Mouse (Mus musculus) neural tube, embryonic 14.5 days (tissue): ENCODE measurements around the gene Pla2g4e. TPM values are rescaled to one million over a fixed set of nuclear protein-coding genes. Genes with fewer than 3 reads are reported as not detected.

Source experiments
- ATAC-seq: fragments of 200-750 bp; cut with Nextera tagmentation; 2 replicates; pipeline ENCODE4 v1.8.0; 2017; ENCODE audit warnings: low read depth, mild to moderate bottlenecking, moderate TSS enrichment, moderate library complexity
- H3K27ac ChIP-seq: fragments of 300-500 bp; sonication (generic); 2 replicates; pipeline ENCODE4 v1.5.1; 2014; ENCODE audit warnings: low read depth, mild to moderate bottlenecking, control low read depth, low read length, moderate library complexity, mixed read lengths
- H3K27me3 ChIP-seq: fragments of 300-500 bp; sonication (generic); 2 replicates; pipeline ENCODE4 v1.6.1; 2014; ENCODE audit warnings: low read length; ENCODE audit not compliant: control insufficient read depth, insufficient read depth
- H3K36me3 ChIP-seq: fragments of 300-500 bp; sonication (generic); 2 replicates; pipeline ENCODE4 v1.6.1; 2014; ENCODE audit warnings: low read length, mixed read lengths; ENCODE audit not compliant: control insufficient read depth, insufficient read depth
- H3K4me1 ChIP-seq: fragments of 300-500 bp; sonication (generic); 2 replicates; pipeline ENCODE4 v1.6.1; 2014; ENCODE audit warnings: low read length; ENCODE audit not compliant: control insufficient read depth, insufficient read depth
- H3K4me2 ChIP-seq: fragments of 300-500 bp; sonication (generic); 2 replicates; pipeline ENCODE4 v1.6.1; 2014; ENCODE audit warnings: mild to moderate bottlenecking, low read depth, low read length, control low read depth
- H3K4me3 ChIP-seq: fragments of 300-500 bp; sonication (generic); 2 replicates; pipeline ENCODE4 v1.5.1; 2014; ENCODE audit warnings: low read depth, low read length, control low read depth, mixed read lengths
- H3K9ac ChIP-seq: fragments of 300-500 bp; sonication (generic); replicated peaks from 2 replicates; pipeline ENCODE4 v1.6.1; 2014; ENCODE audit warnings: low read depth, mild to moderate bottlenecking, control low read depth, low read length, mixed read lengths
- H3K9me3 ChIP-seq: fragments of 300-500 bp; sonication (generic); 2 replicates; pipeline ENCODE4 v1.6.1; 2016; ENCODE audit warnings: low read length; ENCODE audit not compliant: control insufficient read depth
- WGBS: fragments of 180-500 bp; shearing (Covaris S2); extraction: QIAGEN DNeasy Blood & Tissue Kit; methylation state at CpG from one replicate; pipeline ENCODE4 v1.1.7; 2014; 5-methylcytosine and 5-hydroxymethylcytosine counted together
- polyA plus RNA-seq: library from polyadenylated mRNA; unstranded; fragments of >200 nt; fragmentation: Nextera tagmentation; extraction: Ambion mirVana; gene quantifications from 2 replicates; pipeline ENCODE4 v1.2.1, GENCODE M21; 2014

Gene Pla2g4e
- polyA plus RNA-seq, 1 experiment from 2014 or later = 7.2 TPM

- no peaks in the 10 kb centered on the region for H3K9me3 ChIP-seq
- H3K27me3 ChIP-seq = no peaks in the 10 kb centered on the region
- no peaks in the 10 kb centered on the region for H3K4me1 ChIP-seq
- no peak for ATAC-seq
- no peaks in the 10 kb centered on the region for H3K36me3 ChIP-seq
- H3K4me2 ChIP-seq = no peak overlapping the region
- WGBS = 71% methylated on average over 2 of the region's 2 CpGs
- H3K9ac ChIP-seq = no peak overlapping the region
- no peak overlapping the region for H3K4me3 ChIP-seq
- H3K27ac ChIP-seq = no peak overlapping the region
Observed at GRCm38 (mm10) chr2:120211448-120211847, 33.7 kb downstream of the Pla2g4e start.

DNA sequence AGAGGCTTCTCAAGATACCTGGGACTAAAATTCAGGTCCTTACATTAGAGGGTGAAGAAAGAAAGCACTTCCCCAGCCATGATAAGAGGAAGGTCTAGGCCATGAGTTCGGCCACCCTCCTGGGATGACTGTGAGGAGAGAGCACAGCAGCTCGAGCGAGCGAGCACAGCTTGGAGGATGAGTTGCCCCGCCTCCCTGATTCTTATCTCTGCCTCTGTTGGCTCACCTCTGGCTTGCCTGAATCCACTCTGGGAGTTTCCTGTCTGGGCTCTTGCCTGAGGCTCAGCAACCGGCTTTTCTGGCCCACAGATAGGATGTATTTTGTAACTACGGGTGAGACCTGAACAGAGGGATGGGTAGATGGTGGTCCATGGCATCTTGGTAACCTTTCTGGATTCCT lies 37.2 kb downstream of the Pla2g4e start:
- Histone ChIP-seq H3K4me1 (no peaks in the 10 kb centered on the region), H3K27me3 (no peaks in the 10 kb centered on the region), H3K4me2 (no peak overlapping the region), H3K4me3 (no peak overlapping the region), H3K9ac (no peak overlapping the region), H3K36me3 (no peaks in the 10 kb centered on the region), H3K9me3 (no peaks in the 10 kb centered on the region), H3K27ac (no peak overlapping the region)
- ATAC-seq = no peak
- WGBS = 71% methylated on average over 7 of the region's 7 CpGs

DNA sequence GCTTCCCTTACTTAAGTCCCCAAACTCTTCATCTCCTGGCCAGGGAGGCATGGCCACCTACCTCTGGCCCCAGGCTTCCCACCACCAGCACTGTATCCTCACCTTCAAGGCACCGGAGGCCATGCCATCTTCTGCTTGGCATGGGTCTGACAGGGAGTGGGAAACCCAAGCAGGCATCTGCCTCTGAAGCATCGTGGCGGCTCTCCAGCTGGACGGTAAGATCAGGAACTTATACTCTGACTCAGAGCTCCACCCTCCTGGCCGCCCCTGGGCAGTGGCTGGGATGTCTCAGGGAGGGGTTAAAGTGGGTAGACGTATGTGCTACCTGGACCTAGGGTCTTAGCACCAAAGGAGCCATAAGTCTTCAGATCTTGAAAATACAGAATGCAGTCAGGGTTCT lies 38.1 kb downstream of the Pla2g4e start:
- ATAC-seq = no peak
- no peaks in the 10 kb centered on the region for H3K4me1 ChIP-seq
- H3K4me2 ChIP-seq = no peak overlapping the region
- no peaks in the 10 kb centered on the region for H3K36me3 ChIP-seq
- H3K4me3 ChIP-seq = no peak overlapping the region
- WGBS = 86% methylated on average over 6 of the region's 6 CpGs
- H3K9ac ChIP-seq = no peak overlapping the region
- no peak overlapping the region for H3K27ac ChIP-seq
- no peaks in the 10 kb centered on the region for H3K27me3 ChIP-seq
- H3K9me3 ChIP-seq = no peaks in the 10 kb centered on the region

- WGBS = 77% methylated on average over 3 of the region's 3 CpGs
- Histone ChIP-seq H3K9ac (no peak overlapping the region), H3K4me1 (no peaks in the 10 kb centered on the region), H3K36me3 (no peaks in the 10 kb centered on the region), H3K9me3 (no peaks in the 10 kb centered on the region), H3K27me3 (no peaks in the 10 kb centered on the region), H3K4me2 (no peak overlapping the region), H3K4me3 (no peak overlapping the region), H3K27ac (no peak overlapping the region)
- ATAC-seq = no peak
Observed at GRCm38 (mm10) chr2:120203742-120204141, 41.4 kb downstream of the Pla2g4e start.

GRCm38 (mm10) chr2:120200077-120200476 lies 45.1 kb downstream of the Pla2g4e start:
- Histone ChIP-seq H3K27ac (no peak overlapping the region), H3K4me2 (no peak overlapping the region)

GRCm38 (mm10) chr2:120188174-120188573 lies 57.0 kb downstream of the Pla2g4e start:
- ATAC-seq = no peak
- H3K9ac ChIP-seq = no peak overlapping the region
- WGBS = 89% methylated on average over 4 of the region's 4 CpGs
- H3K4me3 ChIP-seq = no peak overlapping the region
- no peaks in the 10 kb centered on the region for H3K36me3 ChIP-seq
- no peaks in the 10 kb centered on the region for H3K4me1 ChIP-seq
- H3K9me3 ChIP-seq = no peaks in the 10 kb centered on the region
- no peak overlapping the region for H3K4me2 ChIP-seq
- H3K27me3 ChIP-seq = no peaks in the 10 kb centered on the region
- no peak overlapping the region for H3K27ac ChIP-seq

More at GRCm38 (mm10) chr2:120200077-120200476, 45.1 kb downstream of the Pla2g4e start:
- H3K9me3 ChIP-seq = no peaks in the 10 kb centered on the region
- H3K4me1 ChIP-seq = no peaks in the 10 kb centered on the region
- no peaks in the 10 kb centered on the region for H3K36me3 ChIP-seq
- H3K4me3 ChIP-seq = no peak overlapping the region
- H3K27me3 ChIP-seq = no peaks in the 10 kb centered on the region
- H3K9ac ChIP-seq = no peak overlapping the region
- WGBS = 68% methylated on average over 7 of the region's 7 CpGs
- no peak for ATAC-seq

- Histone ChIP-seq H3K9me3 (no peaks in the 10 kb centered on the region), H3K9ac (no peak overlapping the region), H3K4me1 (no peaks in the 10 kb centered on the region), H3K4me2 (no peak overlapping the region), H3K36me3 (no peaks in the 10 kb centered on the region), H3K4me3 (no peak overlapping the region), H3K27me3 (no peaks in the 10 kb centered on the region), H3K27ac (no peak overlapping the region)
- 79% methylated on average over 1 of the region's 1 CpGs for WGBS
- ATAC-seq = no peak
Observed at GRCm38 (mm10) chr2:120187583-120187982, 57.6 kb downstream of the Pla2g4e start.

DNA sequence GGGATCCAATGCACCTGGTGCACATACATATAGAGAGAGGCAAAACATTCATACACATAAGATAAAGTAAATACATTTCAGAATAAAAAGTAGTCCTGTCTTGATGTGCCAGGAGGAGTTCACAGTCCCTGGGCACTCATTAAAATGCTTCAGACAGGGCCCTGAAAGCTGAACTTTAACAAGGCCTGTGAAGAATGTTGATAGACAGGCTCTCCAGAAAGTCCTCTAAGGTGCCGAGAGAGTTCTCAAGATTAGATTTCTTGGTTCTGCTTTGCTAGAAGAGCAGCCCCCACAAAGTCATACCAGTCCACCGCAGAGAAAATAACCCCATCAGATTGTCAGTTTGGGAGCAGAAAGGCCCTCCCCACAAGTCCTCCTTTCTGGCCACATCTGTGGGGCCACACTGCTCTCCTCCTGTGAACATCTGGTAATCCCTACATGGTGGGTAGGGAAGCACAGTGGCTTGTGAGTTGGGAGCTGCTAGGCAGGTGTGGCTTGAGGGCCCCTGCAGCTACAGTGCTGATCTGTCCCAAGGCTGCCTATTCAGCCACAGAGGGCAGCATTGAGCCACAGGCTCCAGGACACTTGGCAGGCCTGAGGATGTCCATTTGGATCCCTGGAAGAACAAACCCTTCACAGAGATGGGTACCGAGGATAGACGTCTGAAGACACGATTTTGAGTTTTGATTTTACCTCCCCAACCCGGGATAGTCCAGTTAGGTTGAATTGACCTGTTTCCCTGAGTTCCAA lies 59.4 kb downstream of the Pla2g4e start:
- Histone ChIP-seq H3K4me1 (no peaks in the 10 kb centered on the region), H3K27ac (no peak overlapping the region), H3K4me3 (no peak overlapping the region), H3K9ac (no peak overlapping the region), H3K9me3 (no peaks in the 10 kb centered on the region), H3K27me3 (no peaks in the 10 kb centered on the region), H3K4me2 (no peak overlapping the region), H3K36me3 (no peaks in the 10 kb centered on the region)
- WGBS = 86% methylated on average over 6 of the region's 6 CpGs
- ATAC-seq = no peak

DNA sequence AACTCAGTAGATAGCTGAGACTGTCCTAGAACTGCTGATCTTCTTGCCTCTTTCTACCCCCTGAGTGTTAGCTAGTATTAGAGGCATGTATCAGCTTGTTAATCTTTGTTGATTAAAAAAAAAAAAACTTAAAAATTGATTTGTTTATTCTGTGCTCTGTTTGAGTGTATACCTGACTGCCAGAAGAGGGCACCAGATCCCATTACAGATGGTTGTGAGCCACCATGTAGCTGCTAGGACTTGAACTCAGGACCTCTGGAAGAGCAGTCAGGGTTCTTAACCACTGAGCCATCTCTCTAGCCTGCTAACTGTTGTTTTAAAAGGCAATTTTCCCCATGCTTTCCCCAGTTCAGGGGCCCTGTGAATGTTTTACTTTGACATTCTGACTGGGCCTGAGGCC lies 66.2 kb downstream of the Pla2g4e start:
- H3K27ac ChIP-seq = no peak overlapping the region
- H3K4me3 ChIP-seq = no peak overlapping the region
- ATAC-seq = no peak
- no peaks in the 10 kb centered on the region for H3K36me3 ChIP-seq
- no peaks in the 10 kb centered on the region for H3K4me1 ChIP-seq
- H3K9me3 ChIP-seq = no peaks in the 10 kb centered on the region
- no peaks in the 10 kb centered on the region for H3K27me3 ChIP-seq
- no peak overlapping the region for H3K4me2 ChIP-seq
- no peak overlapping the region for H3K9ac ChIP-seq
